Mouse (Mus musculus): ENCODE results near the gene Nod1. TPM values are rescaled to one million over a fixed set of nuclear protein-coding genes. Genes with fewer than 3 reads are reported as not detected.

The Nod1 gene
- polyA plus RNA-seq, 1 experiment from 2014 or later = 6.8 TPM

GRCm38 (mm10) chr6:54927946-54928345, 44.5 kb downstream of the Nod1 start:
- Histone ChIP-seq H3K4me1 (ENCODE audit: control insufficient read depth, insufficient read depth, low read length) (no peaks in the 10 kb centered on the region), H3K36me3 (ENCODE audit: control insufficient read depth, insufficient read depth) (0 out of 2 replicates have a peak, but pooled peaks cover 3% of the 10 kb centered on the region), H3K4me2 (ENCODE audit: low read depth, low read length) (no peak overlapping the region), H3K27ac (ENCODE audit: low read length) (no peak overlapping the region), H3K27me3 (ENCODE audit: control insufficient read depth, insufficient read depth, low read length) (no peaks in the 10 kb centered on the region), H3K9me3 (replicated peaks; ENCODE audit: control insufficient read depth, low read length) (no peaks in the 10 kb centered on the region), H3K9ac (ENCODE audit: low read length) (no peak overlapping the region), H3K4me3 (ENCODE audit: low read length) (no peak overlapping the region)
- 81% methylated on average over 6 of the region's 6 CpGs for WGBS
- ATAC-seq (replicated peaks; ENCODE audit: extremely low read depth, insufficient read depth, low FRiP score) = no peak

DNA sequence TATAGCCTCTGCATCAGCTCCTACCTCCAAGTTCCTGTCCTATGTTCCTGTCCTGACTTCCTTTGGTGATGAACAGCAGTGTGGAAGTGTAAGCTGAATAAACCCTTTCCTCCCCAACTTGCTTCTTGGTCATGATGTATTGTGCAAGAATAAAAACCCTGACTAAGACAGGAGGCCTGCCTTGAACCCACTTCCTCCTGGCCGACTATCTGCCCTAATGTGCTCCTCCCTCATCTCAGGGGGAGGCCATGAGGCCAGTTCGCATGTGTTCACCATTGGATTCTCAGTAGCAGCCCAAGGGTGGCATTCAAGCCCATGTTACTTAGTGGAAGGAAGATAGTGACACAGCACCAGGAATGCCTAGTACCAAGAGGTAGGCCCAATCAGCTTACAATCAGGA, 45.5 kb downstream of the Nod1 start:
- H3K4me2 ChIP-seq (ENCODE audit: low read depth, low read length) = no peak overlapping the region
- H3K9ac ChIP-seq (ENCODE audit: low read length) = no peak overlapping the region
- no peak overlapping the region for H3K4me3 ChIP-seq (ENCODE audit: low read length)
- ATAC-seq (replicated peaks; ENCODE audit: extremely low read depth, insufficient read depth, low FRiP score) = no peak
- 73% methylated on average over 2 of the region's 2 CpGs for WGBS
- H3K4me1 ChIP-seq (ENCODE audit: control insufficient read depth, insufficient read depth, low read length) = no peaks in the 10 kb centered on the region
- H3K27ac ChIP-seq (ENCODE audit: low read length) = no peak overlapping the region
- 0 out of 2 replicates have a peak, but pooled peaks cover 3% of the 10 kb centered on the region for H3K36me3 ChIP-seq (ENCODE audit: control insufficient read depth, insufficient read depth)
- H3K9me3 ChIP-seq (replicated peaks; ENCODE audit: control insufficient read depth, low read length) = no peaks in the 10 kb centered on the region
- no peaks in the 10 kb centered on the region for H3K27me3 ChIP-seq (ENCODE audit: control insufficient read depth, insufficient read depth, low read length)

DNA sequence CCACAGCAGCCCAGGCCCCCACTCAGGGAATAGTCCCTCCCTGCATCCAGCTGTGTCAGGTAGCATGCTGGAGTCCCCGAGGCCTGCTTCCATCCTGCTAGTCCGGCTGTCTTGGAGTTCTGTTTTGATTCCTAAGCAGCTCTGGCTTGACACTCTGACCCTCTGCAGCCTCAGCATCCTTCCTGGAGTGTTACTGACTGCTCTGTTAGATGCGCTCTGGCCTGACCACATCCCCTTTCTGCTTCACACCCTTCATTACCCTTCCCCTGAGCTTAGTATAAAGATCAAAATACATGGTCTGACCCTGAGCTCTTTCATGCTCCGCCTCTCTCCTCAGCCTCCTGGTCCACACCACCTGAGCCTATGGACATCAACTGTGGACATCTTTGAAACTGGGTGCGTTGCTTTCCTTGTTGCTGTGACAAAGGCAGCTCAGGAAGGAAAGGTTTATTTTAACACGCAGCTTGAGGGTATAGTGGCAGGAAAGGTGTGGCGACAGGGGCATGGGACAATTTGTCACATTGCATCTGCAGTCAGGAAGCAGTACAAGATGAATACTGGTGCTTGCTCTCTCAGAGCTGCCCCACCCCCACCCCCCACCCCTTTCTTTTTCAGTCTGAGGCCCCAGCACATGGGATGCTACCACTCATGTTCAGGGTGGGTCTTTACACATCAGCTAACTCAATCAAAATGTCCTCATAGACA, 46.5 kb downstream of the Nod1 start:
- Histone ChIP-seq H3K4me3 (ENCODE audit: low read length) (no peak overlapping the region), H3K36me3 (ENCODE audit: control insufficient read depth, insufficient read depth) (0 out of 2 replicates have a peak, but pooled peaks cover 3% of the 10 kb centered on the region), H3K27me3 (ENCODE audit: control insufficient read depth, insufficient read depth, low read length) (no peaks in the 10 kb centered on the region), H3K9me3 (replicated peaks; ENCODE audit: control insufficient read depth, low read length) (no peaks in the 10 kb centered on the region), H3K4me1 (ENCODE audit: control insufficient read depth, insufficient read depth, low read length) (no peaks in the 10 kb centered on the region), H3K27ac (ENCODE audit: low read length) (no peak overlapping the region), H3K4me2 (ENCODE audit: low read depth, low read length) (no peak overlapping the region), H3K9ac (ENCODE audit: low read length) (no peak overlapping the region)
- 54% methylated on average over 7 of the region's 7 CpGs for WGBS
- no peak for ATAC-seq (replicated peaks; ENCODE audit: extremely low read depth, insufficient read depth, low FRiP score)

- H3K36me3 ChIP-seq (ENCODE audit: control insufficient read depth, insufficient read depth) = 0 out of 2 replicates have a peak, but pooled peaks cover 3% of the 10 kb centered on the region
- no peak for ATAC-seq (replicated peaks; ENCODE audit: extremely low read depth, insufficient read depth, low FRiP score)
- no peak overlapping the region for H3K27ac ChIP-seq (ENCODE audit: low read length)
- no peaks in the 10 kb centered on the region for H3K27me3 ChIP-seq (ENCODE audit: control insufficient read depth, insufficient read depth, low read length)
- no peaks in the 10 kb centered on the region for H3K9me3 ChIP-seq (replicated peaks; ENCODE audit: control insufficient read depth, low read length)
- H3K9ac ChIP-seq (ENCODE audit: low read length) = no peak overlapping the region
- H3K4me1 ChIP-seq (ENCODE audit: control insufficient read depth, insufficient read depth, low read length) = no peaks in the 10 kb centered on the region
- no peak overlapping the region for H3K4me2 ChIP-seq (ENCODE audit: low read depth, low read length)
- H3K4me3 ChIP-seq (ENCODE audit: low read length) = no peak overlapping the region
- 92% methylated on average over 16 of the region's 16 CpGs for WGBS
These were observed 47.9 kb downstream of the Nod1 start for GRCm38 (mm10) chr6:54924538-54924937.

DNA sequence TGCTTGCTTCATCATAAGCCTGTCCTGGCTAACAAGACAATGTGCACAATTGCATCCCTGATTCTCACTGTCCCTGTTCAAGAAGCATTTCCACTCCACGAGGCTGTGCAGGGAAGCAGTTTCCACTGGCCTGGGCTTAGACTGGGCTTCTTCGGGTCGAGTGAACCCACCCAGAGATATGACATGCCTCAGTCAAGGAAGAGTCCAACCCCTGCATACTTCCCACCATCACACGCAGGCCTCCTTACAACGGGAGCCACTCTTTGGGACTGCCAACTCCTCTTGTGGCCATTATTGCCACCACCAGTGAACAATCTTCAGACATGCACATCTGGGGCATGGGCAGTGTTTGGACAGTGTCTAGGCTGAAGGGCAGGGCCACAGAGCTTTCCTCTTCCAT, 53.9 kb downstream of the Nod1 start:
- 78% methylated on average over 5 of the region's 5 CpGs for WGBS
- Histone ChIP-seq H3K4me1 (ENCODE audit: control insufficient read depth, insufficient read depth, low read length) (no peaks in the 10 kb centered on the region), H3K27me3 (ENCODE audit: control insufficient read depth, insufficient read depth, low read length) (no peaks in the 10 kb centered on the region), H3K4me3 (ENCODE audit: low read length) (no peak overlapping the region), H3K36me3 (ENCODE audit: control insufficient read depth, insufficient read depth) (no peaks in the 10 kb centered on the region), H3K27ac (ENCODE audit: low read length) (no peak overlapping the region), H3K9ac (ENCODE audit: low read length) (no peak overlapping the region; the same call in 1 of the 2 replicates), H3K4me2 (ENCODE audit: low read depth, low read length) (no peak overlapping the region), H3K9me3 (replicated peaks; ENCODE audit: control insufficient read depth, low read length) (no peaks in the 10 kb centered on the region)
- ATAC-seq (replicated peaks; ENCODE audit: extremely low read depth, insufficient read depth, low FRiP score) = no peak

- WGBS = 19% methylated on average over 4 of the region's 4 CpGs
- Histone ChIP-seq H3K9ac (ENCODE audit: low read length) (no peak overlapping the region), H3K4me2 (ENCODE audit: low read depth, low read length) (no peak overlapping the region), H3K27me3 (ENCODE audit: control insufficient read depth, insufficient read depth, low read length) (no peaks in the 10 kb centered on the region), H3K4me3 (ENCODE audit: low read length) (no peak overlapping the region), H3K27ac (ENCODE audit: low read length) (no peak overlapping the region), H3K36me3 (ENCODE audit: control insufficient read depth, insufficient read depth) (no peaks in the 10 kb centered on the region), H3K4me1 (ENCODE audit: control insufficient read depth, insufficient read depth, low read length) (no peaks in the 10 kb centered on the region), H3K9me3 (replicated peaks; ENCODE audit: control insufficient read depth, low read length) (no peaks in the 10 kb centered on the region)
- peak; percentile 41; the same call in 1 of the 2 replicates for ATAC-seq (replicated peaks; ENCODE audit: extremely low read depth, insufficient read depth, low FRiP score)
These were observed 54.9 kb downstream of the Nod1 start for GRCm38 (mm10) chr6:54917523-54917922.

DNA sequence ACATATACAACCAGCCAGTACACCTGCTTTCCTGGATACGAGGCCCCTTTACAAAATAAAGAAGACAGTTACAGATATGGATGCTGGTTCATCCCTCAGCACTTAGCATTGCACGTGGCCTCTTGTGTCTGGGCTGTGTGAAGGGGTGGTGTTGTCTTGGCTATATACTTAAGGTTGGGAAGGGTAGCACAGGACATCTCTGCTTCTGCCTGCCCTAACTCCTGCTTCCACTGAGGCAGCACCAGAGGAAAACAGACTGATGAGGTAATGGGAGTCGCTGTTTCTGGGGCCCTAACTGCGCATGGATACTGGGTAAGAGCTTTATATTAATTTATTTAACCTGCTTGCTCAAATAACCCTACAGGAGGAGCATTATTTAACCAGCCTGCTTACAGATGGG, 55.5 kb downstream of the Nod1 start:
- no peaks in the 10 kb centered on the region for H3K9me3 ChIP-seq (replicated peaks; ENCODE audit: control insufficient read depth, low read length)
- no peak overlapping the region for H3K27ac ChIP-seq (ENCODE audit: low read length)
- no peaks in the 10 kb centered on the region for H3K36me3 ChIP-seq (ENCODE audit: control insufficient read depth, insufficient read depth)
- H3K4me2 ChIP-seq (ENCODE audit: low read depth, low read length) = no peak overlapping the region
- H3K27me3 ChIP-seq (ENCODE audit: control insufficient read depth, insufficient read depth, low read length) = no peaks in the 10 kb centered on the region
- H3K4me3 ChIP-seq (ENCODE audit: low read length) = no peak overlapping the region
- H3K9ac ChIP-seq (ENCODE audit: low read length) = no peak overlapping the region
- 70% methylated on average over 4 of the region's 4 CpGs for WGBS
- H3K4me1 ChIP-seq (ENCODE audit: control insufficient read depth, insufficient read depth, low read length) = no peaks in the 10 kb centered on the region
- no peak for ATAC-seq (replicated peaks; ENCODE audit: extremely low read depth, insufficient read depth, low FRiP score)

GRCm38 (mm10) chr6:54916163-54916562, 56.2 kb downstream of the Nod1 start:
- Histone ChIP-seq H3K27me3 (ENCODE audit: control insufficient read depth, insufficient read depth, low read length) (no peaks in the 10 kb centered on the region), H3K4me1 (ENCODE audit: control insufficient read depth, insufficient read depth, low read length) (no peaks in the 10 kb centered on the region), H3K4me3 (ENCODE audit: low read length) (no peak overlapping the region), H3K27ac (ENCODE audit: low read length) (no peak overlapping the region), H3K9ac (ENCODE audit: low read length) (no peak overlapping the region), H3K9me3 (replicated peaks; ENCODE audit: control insufficient read depth, low read length) (no peaks in the 10 kb centered on the region), H3K4me2 (ENCODE audit: low read depth, low read length) (no peak overlapping the region), H3K36me3 (ENCODE audit: control insufficient read depth, insufficient read depth) (no peaks in the 10 kb centered on the region)
- WGBS = 48% methylated on average over 4 of the region's 4 CpGs
- ATAC-seq (replicated peaks; ENCODE audit: extremely low read depth, insufficient read depth, low FRiP score) = no peak

DNA sequence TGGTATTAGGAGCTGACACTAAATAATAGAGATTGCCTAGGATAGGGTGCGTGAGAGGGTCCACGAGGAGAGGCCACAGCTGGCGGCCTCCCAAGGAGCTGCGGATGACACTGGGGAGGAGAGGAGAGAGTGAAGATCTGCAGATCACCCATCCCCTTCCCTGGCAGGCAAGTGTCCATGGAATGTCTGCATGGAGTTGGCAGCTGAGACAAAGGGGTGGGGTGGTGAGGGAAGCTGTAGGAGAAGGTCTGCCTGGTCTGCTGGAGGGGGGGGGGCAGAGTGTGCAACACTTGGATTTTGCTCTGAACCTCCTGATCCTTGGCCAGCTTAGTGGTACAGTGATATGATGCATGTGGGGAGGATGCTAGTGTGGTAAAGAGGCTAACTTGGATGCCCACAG, 57.4 kb downstream of the Nod1 start:
- Histone ChIP-seq H3K27me3 (ENCODE audit: control insufficient read depth, insufficient read depth, low read length) (no peaks in the 10 kb centered on the region), H3K9ac (ENCODE audit: low read length) (no peak overlapping the region), H3K4me3 (ENCODE audit: low read length) (no peak overlapping the region), H3K4me2 (ENCODE audit: low read depth, low read length) (no peak overlapping the region), H3K36me3 (ENCODE audit: control insufficient read depth, insufficient read depth) (no peaks in the 10 kb centered on the region), H3K9me3 (replicated peaks; ENCODE audit: control insufficient read depth, low read length) (no peaks in the 10 kb centered on the region), H3K27ac (ENCODE audit: low read length) (no peak overlapping the region), H3K4me1 (ENCODE audit: control insufficient read depth, insufficient read depth, low read length) (no peaks in the 10 kb centered on the region)
- no peak for ATAC-seq (replicated peaks; ENCODE audit: extremely low read depth, insufficient read depth, low FRiP score)
- WGBS = 61% methylated on average over 4 of the region's 4 CpGs

Measured in heart, embryonic 16.5 days (tissue).